Mouse (Mus musculus) cortical plate, adult 2 months (tissue): ENCODE data around the gene Med6.

Experiments used
- CTCF ChIP-seq: fragments of 200-500 bp; IDR thresholded peaks from 2 replicates; pipeline ENCODE4 v1.5.1; 2011; ENCODE audit warnings: mild to moderate bottlenecking, control low read depth, low read length; ENCODE audit not compliant: insufficient read depth; ENCODE audit errors: extremely low read depth
- POLR2A ChIP-seq: fragments of 200-500 bp; IDR thresholded peaks from 2 replicates; pipeline ENCODE4 v1.6.1; 2011; ENCODE audit warnings: mild to moderate bottlenecking, low read length, control low read depth; ENCODE audit not compliant: insufficient read depth; ENCODE audit errors: extremely low read depth

GRCm38 (mm10) chr12:81642361-81643082, 47.7 kb upstream of the Med6 start:
- TF ChIP-seq CTCF: no peak
- TF ChIP-seq POLR2A: no peak
